Mouse (Mus musculus) embryonic facial prominence, embryonic 11.5 days (tissue): ENCODE measurements around the gene Ccdc96. TPM values are rescaled to one million over a fixed set of nuclear protein-coding genes. Genes with fewer than 3 reads are reported as not detected.

Experiments used
- ATAC-seq: fragments of 200-750 bp; cut with Nextera tagmentation; replicated peaks from 2 replicates; pipeline ENCODE4 v1.8.0; 2017; ENCODE audit warnings: low read depth; ENCODE audit not compliant: insufficient number of reproducible peaks, low FRiP score, low TSS enrichment
- DNase-seq: peaks from one replicate; pipeline ENCODE4 v3.0.0-alpha.2; 2015; ENCODE audit warnings: low spot score
- H3K27ac ChIP-seq: fragments of 300-500 bp; sonication (generic); replicated peaks from 2 replicates; pipeline ENCODE4 v1.5.1; 2014; ENCODE audit warnings: mild to moderate bottlenecking, low read depth, low read length, control low read depth
- H3K27me3 ChIP-seq: fragments of 300-500 bp; sonication (generic); 2 replicates; pipeline ENCODE4 v1.6.1; 2014; ENCODE audit warnings: mild to moderate bottlenecking, low read length, moderate library complexity, mixed read lengths; ENCODE audit not compliant: control insufficient read depth, insufficient read depth
- H3K36me3 ChIP-seq: fragments of 300-500 bp; sonication (generic); replicated peaks from 2 replicates; pipeline ENCODE4 v1.6.1; 2014; ENCODE audit warnings: low read depth, mild to moderate bottlenecking, low read length, moderate library complexity, mixed read lengths; ENCODE audit not compliant: control insufficient read depth, insufficient read depth
- H3K4me1 ChIP-seq: fragments of 300-500 bp; sonication (generic); 2 replicates; pipeline ENCODE4 v1.6.1; 2014; ENCODE audit warnings: low read length, mixed read lengths; ENCODE audit not compliant: control insufficient read depth, insufficient read depth
- H3K4me2 ChIP-seq: fragments of 300-500 bp; sonication (generic); 2 replicates; pipeline ENCODE4 v1.6.1; 2014; ENCODE audit warnings: low read depth, mild to moderate bottlenecking, control low read depth, low read length, moderate library complexity
- H3K4me3 ChIP-seq: fragments of 300-500 bp; sonication (generic); 2 replicates; pipeline ENCODE4 v1.5.1; 2014; ENCODE audit warnings: low read depth, low read length, control low read depth
- H3K9ac ChIP-seq: fragments of 300-500 bp; sonication (generic); replicated peaks from 2 replicates; pipeline ENCODE4 v1.6.1; 2014; ENCODE audit warnings: mild to moderate bottlenecking, control low read depth, low read length
- H3K9me3 ChIP-seq: fragments of 300-500 bp; sonication (generic); replicated peaks from 2 replicates; pipeline ENCODE4 v1.6.1; 2016; ENCODE audit warnings: mild to moderate bottlenecking, low read length, inconsistent platforms, mixed read lengths; ENCODE audit not compliant: control insufficient read depth
- WGBS: fragments of 180-500 bp; shearing (Covaris S2); extraction: QIAGEN DNeasy Blood & Tissue Kit; methylation state at CpG from one replicate; pipeline ENCODE4 v1.1.7; 2014; 5-methylcytosine and 5-hydroxymethylcytosine counted together
- polyA plus RNA-seq: library from polyadenylated mRNA; unstranded; fragments of >200 nt; fragmentation: Nextera tagmentation; extraction: Ambion mirVana; gene quantifications from 2 replicates; pipeline ENCODE4 v1.2.1, GENCODE M21; 2014

The Ccdc96 gene
- polyA plus RNA-seq, 1 experiment from 2014 or later = 1.1 TPM

- Histone ChIP-seq H3K4me3 (no peak overlapping the region), H3K36me3 (no peaks in the 10 kb centered on the region), H3K9me3 (no peaks in the 10 kb centered on the region), H3K4me2 (no peak overlapping the region), H3K27me3 (no peaks in the 10 kb centered on the region), H3K27ac (no peak overlapping the region), H3K4me1 (no peaks in the 10 kb centered on the region), H3K9ac (no peak overlapping the region)
- ATAC-seq = 0 out of 2 replicates have a peak, but pooled peaks have one; percentile 10
- WGBS = 20% methylated on average over 7 of the region's 7 CpGs
- DNase-seq = peak; percentile 77
Measured at GRCm38 (mm10) chr5:36462810-36463209, 21.6 kb upstream of the Ccdc96 start.

GRCm38 (mm10) chr5:36463391-36463790 is 21.0 kb upstream of the Ccdc96 start:
- no peaks in the 10 kb centered on the region for H3K36me3 ChIP-seq
- no peak for DNase-seq
- no peak for ATAC-seq
- H3K4me2 ChIP-seq = no peak overlapping the region
- H3K4me1 ChIP-seq = no peaks in the 10 kb centered on the region
- H3K4me3 ChIP-seq = no peak overlapping the region
- no peaks in the 10 kb centered on the region for H3K27me3 ChIP-seq
- no peak overlapping the region for H3K27ac ChIP-seq
- H3K9ac ChIP-seq = no peak overlapping the region
- 33% methylated on average over 5 of the region's 5 CpGs for WGBS
- no peaks in the 10 kb centered on the region for H3K9me3 ChIP-seq

DNA sequence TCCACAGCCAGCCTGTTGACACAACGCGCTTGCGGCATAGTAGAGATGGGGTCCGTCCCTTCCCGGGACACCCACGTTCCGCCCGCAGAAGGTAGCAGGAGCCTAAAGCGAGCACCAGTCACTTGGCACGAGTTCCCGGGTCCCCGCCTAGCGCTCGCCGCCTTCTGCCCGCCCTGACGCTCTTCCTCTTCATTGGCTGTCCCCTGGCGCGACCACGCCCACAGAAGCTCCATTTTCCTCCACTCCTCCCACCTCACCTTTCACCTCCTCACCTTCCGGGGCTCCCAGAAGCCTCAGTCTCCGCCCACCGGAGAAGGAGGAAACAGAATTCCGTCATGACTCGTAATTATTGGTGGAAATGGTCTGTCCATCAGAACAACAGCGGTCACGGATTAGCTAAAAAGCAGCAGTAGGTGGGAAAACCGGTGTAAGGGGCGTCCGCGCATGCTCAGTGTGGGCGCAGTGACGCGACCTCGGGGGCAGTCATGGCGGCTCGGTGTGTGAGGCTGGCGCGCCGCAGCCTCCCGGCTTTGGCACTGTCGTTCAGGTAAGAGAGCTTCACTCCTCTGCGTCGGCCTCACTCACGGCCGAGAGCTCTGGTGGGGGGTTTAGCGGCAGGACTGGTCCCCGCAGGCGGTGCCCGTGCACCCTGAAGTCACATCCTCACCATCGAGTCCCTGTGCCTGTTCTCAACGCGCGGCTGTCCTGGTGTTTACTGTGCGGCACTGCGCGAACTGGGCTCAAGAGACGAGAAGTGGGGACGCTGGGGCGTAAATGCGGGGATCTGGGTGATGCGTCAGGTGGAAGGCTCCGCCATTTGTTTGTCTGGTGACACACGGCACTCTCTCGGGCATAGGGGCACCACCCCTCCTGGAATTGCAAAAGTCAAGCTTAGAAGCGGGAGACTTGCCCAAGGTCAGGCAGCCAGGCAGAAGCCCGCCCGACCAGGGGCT is 19.4 kb upstream of the Ccdc96 start, which contains the start of gene Grpel1:
TSS of gene Grpel1 (plus strand) at position 290 of the 953 bp plus-strand sequence.
- no peaks in the 10 kb centered on the region for H3K4me1 ChIP-seq
- H3K27ac ChIP-seq = no peak within 1 kb of the TSS

DNA sequence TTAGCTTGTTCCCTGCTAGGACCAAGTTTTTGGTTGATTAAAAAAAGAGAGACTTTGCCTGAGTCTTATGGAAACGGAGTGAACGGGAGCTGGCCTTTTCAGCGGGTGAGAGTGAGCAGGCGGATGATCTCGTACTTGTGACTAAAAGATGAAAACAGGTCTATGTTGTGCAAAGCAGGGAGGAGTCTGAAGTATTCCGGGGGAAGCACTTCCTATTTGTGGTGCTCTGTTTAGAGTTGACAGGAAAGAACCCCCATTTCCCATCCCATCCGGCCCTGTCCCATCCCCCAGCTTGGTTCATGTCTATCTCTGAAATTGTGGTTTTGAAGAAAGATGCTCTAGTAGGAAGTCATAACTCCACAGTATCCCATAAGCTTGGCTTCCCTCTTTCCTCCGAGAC is 18.5 kb upstream of the Ccdc96 start:
- H3K9ac ChIP-seq = no peak overlapping the region; the same call in 1 of the 2 replicates
- ATAC-seq = no peak
- no peaks in the 10 kb centered on the region for H3K9me3 ChIP-seq
- H3K27me3 ChIP-seq = no peaks in the 10 kb centered on the region
- no peaks in the 10 kb centered on the region; the same call in none of the 2 replicates for H3K36me3 ChIP-seq
- peak overlapping the region; percentile 80 for H3K4me2 ChIP-seq
- no peak overlapping the region for H3K27ac ChIP-seq
- H3K4me3 ChIP-seq = peak overlapping the region; percentile 95
- DNase-seq = no peak
- WGBS = 21% methylated on average over 8 of the region's 8 CpGs
- H3K4me1 ChIP-seq = no peaks in the 10 kb centered on the region

More for the DNA sequence above, 19.4 kb upstream of the Ccdc96 start, which contains the start of gene Grpel1:
- Histone ChIP-seq H3K9me3 (no peaks in the 10 kb centered on the region), H3K4me3 (peak within 1 kb of the TSS; percentile 95), H3K9ac (peak within 1 kb of the TSS; percentile 75), H3K27me3 (no peaks in the 10 kb centered on the region), H3K36me3 (no peaks in the 10 kb centered on the region; the same call in 1 of the 2 replicates), H3K4me2 (peak within 1 kb of the TSS; percentile 80)
- DNase-seq (peak; percentile 99), ATAC-seq (peak; percentile 95)
- WGBS = under 1% methylated on average over 68 of the region's 68 CpGs

DNA sequence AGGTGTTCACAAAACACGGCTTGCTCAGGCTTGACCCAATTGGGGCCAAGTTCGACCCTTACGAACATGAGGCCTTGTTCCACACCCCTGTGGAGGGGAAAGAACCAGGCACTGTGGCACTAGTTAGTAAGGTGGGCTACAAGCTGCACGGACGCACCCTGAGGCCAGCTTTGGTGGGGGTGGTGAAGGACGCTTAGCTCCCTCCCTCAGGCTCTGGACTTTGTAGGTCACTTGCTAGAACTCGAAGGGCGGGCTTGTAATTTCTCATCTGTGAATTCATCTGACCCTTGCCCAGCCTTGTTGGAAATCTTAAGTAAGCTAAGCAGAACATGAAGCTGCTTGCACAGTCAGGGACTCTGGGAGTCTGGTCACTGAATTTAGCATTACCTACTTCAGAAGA is 13.2 kb upstream of the Ccdc96 start:
- Histone ChIP-seq H3K4me1 (no peaks in the 10 kb centered on the region), H3K4me3 (no peak overlapping the region), H3K36me3 (no peaks in the 10 kb centered on the region; the same call in none of the 2 replicates), H3K4me2 (no peak overlapping the region), H3K27ac (no peak overlapping the region), H3K27me3 (no peaks in the 10 kb centered on the region), H3K9me3 (no peaks in the 10 kb centered on the region), H3K9ac (no peak overlapping the region)
- ATAC-seq = no peak
- DNase-seq = no peak
- WGBS = 96% methylated on average over 8 of the region's 8 CpGs

DNA sequence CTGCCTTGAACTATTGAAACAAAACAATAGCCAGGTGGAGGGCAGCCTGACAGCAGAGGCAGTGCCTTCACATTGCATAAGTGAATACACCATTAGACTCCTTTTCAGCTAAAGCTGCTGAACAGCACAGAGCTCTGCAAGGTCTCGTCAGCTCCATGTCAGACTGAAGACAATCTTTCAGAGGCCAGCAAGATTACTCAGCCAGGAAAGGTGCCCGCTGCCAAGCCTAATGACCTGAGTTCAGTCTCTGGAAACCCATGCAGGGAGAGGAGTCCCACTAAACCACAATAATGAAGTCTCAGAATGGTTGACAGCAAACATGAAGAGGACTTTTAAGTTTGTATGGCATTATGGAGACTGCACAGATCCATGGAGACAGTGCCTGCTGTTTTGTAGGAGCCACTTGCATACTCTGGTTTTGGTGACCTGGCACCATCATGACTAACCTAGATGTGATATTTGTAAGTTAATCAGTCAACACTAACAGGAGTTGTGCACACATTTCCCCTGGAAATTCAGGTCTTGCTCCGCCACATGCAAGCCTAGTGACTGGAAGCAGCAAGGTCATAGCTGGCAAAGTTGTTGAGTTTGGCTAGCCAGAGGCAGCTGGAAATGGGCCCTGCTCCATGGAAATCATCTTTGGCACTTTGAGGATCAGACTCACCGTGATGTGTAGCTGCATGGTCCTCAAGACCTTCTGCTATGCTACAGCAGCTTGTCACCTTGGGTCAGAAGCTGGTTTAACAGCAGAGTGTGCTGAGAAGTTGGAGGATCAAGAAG is 11.3 kb upstream of the Ccdc96 start:
- DNase-seq = no peak
- H3K27ac ChIP-seq = no peak overlapping the region
- H3K9ac ChIP-seq = no peak overlapping the region
- H3K9me3 ChIP-seq = no peaks in the 10 kb centered on the region
- H3K4me1 ChIP-seq = no peaks in the 10 kb centered on the region
- WGBS = 90% methylated on average over 4 of the region's 4 CpGs
- no peak overlapping the region for H3K4me3 ChIP-seq
- ATAC-seq = no peak
- no peak overlapping the region for H3K4me2 ChIP-seq
- H3K36me3 ChIP-seq = no peaks in the 10 kb centered on the region; the same call in none of the 2 replicates
- no peaks in the 10 kb centered on the region for H3K27me3 ChIP-seq

DNA sequence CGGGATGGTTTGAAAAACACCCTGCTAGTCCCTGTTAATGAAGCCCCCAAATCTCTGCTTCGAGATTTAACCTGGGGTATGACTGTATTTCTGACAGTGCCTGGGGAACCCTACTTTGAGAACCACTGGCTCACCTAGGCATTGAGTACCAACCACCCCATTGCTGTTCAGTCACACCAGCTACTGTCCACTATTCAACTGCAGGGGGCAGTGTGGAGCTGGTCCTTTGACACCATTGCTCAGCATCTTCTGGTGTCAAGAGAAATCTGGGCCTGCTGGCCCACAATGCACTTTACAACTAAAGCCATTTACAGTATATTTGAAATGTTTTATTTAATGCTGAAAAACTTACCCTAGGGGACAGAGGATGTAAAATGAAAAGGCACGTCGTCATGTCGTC is 10.1 kb upstream of the Ccdc96 start:
- Histone ChIP-seq H3K9ac (no peak overlapping the region), H3K36me3 (no peaks in the 10 kb centered on the region; the same call in none of the 2 replicates), H3K27me3 (no peaks in the 10 kb centered on the region), H3K4me3 (no peak overlapping the region), H3K9me3 (no peaks in the 10 kb centered on the region), H3K4me2 (no peak overlapping the region), H3K27ac (no peak overlapping the region), H3K4me1 (no peaks in the 10 kb centered on the region)
- ATAC-seq (no peak), DNase-seq (peak; percentile 79)
- 82% methylated on average over 5 of the region's 5 CpGs for WGBS
